Mouse (Mus musculus) embryo, embryonic 11.5 days (tissue): Measurements from ENCODE around the gene Ppm1d.

ENCODE experiments used
- DNase-seq: peaks from one replicate; pipeline ENCODE4 v3.0.0-alpha.2; 2012; ENCODE audit warnings: low read depth, low spot score

Gene Ppm1d

GRCm38 (mm10) chr11:85310713-85311574 is at the start of gene Ppm1d:
Ppm1d (plus strand) TSS chr11:85311244.
- peak; percentile 100 for DNase-seq

GRCm38 (mm10) chr11:85264635-85265034 is 46.4 kb upstream of the Ppm1d start:
- DNase-seq: no peak

GRCm38 (mm10) chr11:85267393-85267792 is 43.7 kb upstream of the Ppm1d start:
- no peak for DNase-seq

- no peak for DNase-seq
Observed at GRCm38 (mm10) chr11:85270631-85271030, 40.4 kb upstream of the Ppm1d start.

GRCm38 (mm10) chr11:85273299-85273698 is 37.7 kb upstream of the Ppm1d start:
- no peak for DNase-seq

- no peak for DNase-seq
Observed at GRCm38 (mm10) chr11:85275151-85275550, 35.9 kb upstream of the Ppm1d start.

GRCm38 (mm10) chr11:85277609-85278008 is 33.4 kb upstream of the Ppm1d start:
- no peak for DNase-seq

GRCm38 (mm10) chr11:85278175-85278574 is 32.9 kb upstream of the Ppm1d start:
- DNase-seq: no peak

GRCm38 (mm10) chr11:85281219-85281878 is 29.7 kb upstream of the Ppm1d start:
- no peak for DNase-seq

GRCm38 (mm10) chr11:85297953-85298352 is 13.1 kb upstream of the Ppm1d start:
- DNase-seq: no peak

- no peak for DNase-seq
Observed at GRCm38 (mm10) chr11:85299880-85300279, 11.2 kb upstream of the Ppm1d start.

GRCm38 (mm10) chr11:85301161-85301560 is 9.9 kb upstream of the Ppm1d start:
- no peak for DNase-seq

GRCm38 (mm10) chr11:85301836-85302235 is 9.2 kb upstream of the Ppm1d start:
- no peak for DNase-seq

- DNase-seq: no peak
Observed at GRCm38 (mm10) chr11:85306577-85307260, 4.3 kb upstream of the Ppm1d start.

- no peak for DNase-seq
Observed at GRCm38 (mm10) chr11:85308799-85309198, 2.2 kb upstream of the Ppm1d start.

GRCm38 (mm10) chr11:85310407-85310712 is 684 bp upstream of the Ppm1d start:
- DNase-seq: no peak

- no peak for DNase-seq
Observed at GRCm38 (mm10) chr11:85311645-85312490, 824 bp downstream of the Ppm1d start.

GRCm38 (mm10) chr11:85312818-85313217 is 1.8 kb downstream of the Ppm1d start:
- peak; percentile 59 for DNase-seq

- no peak for DNase-seq
Observed at GRCm38 (mm10) chr11:85313361-85313760, 2.3 kb downstream of the Ppm1d start.

GRCm38 (mm10) chr11:85323567-85324330 is 12.7 kb downstream of the Ppm1d start:
- DNase-seq: no peak

- no peak for DNase-seq
Observed at GRCm38 (mm10) chr11:85328717-85329116, 17.7 kb downstream of the Ppm1d start.
